Mouse (Mus musculus) cortical plate, adult 2 months (tissue): ENCODE measurements around the gene Slc25a34. TPM values are rescaled to one million over a fixed set of nuclear protein-coding genes. Genes with fewer than 3 reads are reported as not detected.

Experiments used
- H3K27ac ChIP-seq: fragments of 200-500 bp; 2 replicates; pipeline ENCODE4 v1.5.1; 2012; ENCODE audit warnings: low read length, control low read depth, inconsistent platforms; ENCODE audit not compliant: insufficient read depth
- H3K4me1 ChIP-seq: fragments of 200-500 bp; 2 replicates; pipeline ENCODE4 v1.6.1; 2011; ENCODE audit warnings: low read length; ENCODE audit not compliant: control insufficient read depth, insufficient read depth
- H3K4me3 ChIP-seq: fragments of 200-500 bp; 2 replicates; pipeline ENCODE4 v1.5.1; 2011; ENCODE audit warnings: mild to moderate bottlenecking, low read length, control low read depth; ENCODE audit not compliant: insufficient read depth
- CTCF ChIP-seq: fragments of 200-500 bp; IDR thresholded peaks from 2 replicates; pipeline ENCODE4 v1.5.1; 2011; ENCODE audit warnings: mild to moderate bottlenecking, control low read depth, low read length; ENCODE audit not compliant: insufficient read depth; ENCODE audit errors: extremely low read depth
- POLR2A ChIP-seq: fragments of 200-500 bp; IDR thresholded peaks from 2 replicates; pipeline ENCODE4 v1.6.1; 2011; ENCODE audit warnings: mild to moderate bottlenecking, low read length, control low read depth; ENCODE audit not compliant: insufficient read depth; ENCODE audit errors: extremely low read depth
- polyA plus RNA-seq: library from polyadenylated mRNA; depleted of rRNA; stranded (reverse); fragments of >200 nt; gene quantifications from 2 replicates; pipeline ENCODE4 v1.2.3, GENCODE M21; 2012

Slc25a34 gene
- polyA plus RNA-seq, 1 experiment = 6.5 TPM

- Histone ChIP-seq H3K4me1 (no peaks in the 10 kb centered on the region), H3K27ac (no peak overlapping the region), H3K4me3 (no peak overlapping the region)
- TF ChIP-seq CTCF (no peak), POLR2A (no peak)
Measured at GRCm38 (mm10) chr4:141596700-141597328, 26.8 kb downstream of the Slc25a34 start.

- no peak for TF ChIP-seq CTCF
- TF ChIP-seq POLR2A = no peak
- no peak overlapping the region for H3K4me3 ChIP-seq
- no peaks in the 10 kb centered on the region for H3K4me1 ChIP-seq
- H3K27ac ChIP-seq = no peak overlapping the region
Measured at GRCm38 (mm10) chr4:141595605-141596268, 27.9 kb downstream of the Slc25a34 start.

- Histone ChIP-seq H3K4me3 (no peak overlapping the region), H3K27ac (no peak overlapping the region), H3K4me1 (no peaks in the 10 kb centered on the region)
- no peak for TF ChIP-seq POLR2A
- TF ChIP-seq CTCF = no peak
Measured at GRCm38 (mm10) chr4:141595138-141595537, 28.5 kb downstream of the Slc25a34 start.

DNA sequence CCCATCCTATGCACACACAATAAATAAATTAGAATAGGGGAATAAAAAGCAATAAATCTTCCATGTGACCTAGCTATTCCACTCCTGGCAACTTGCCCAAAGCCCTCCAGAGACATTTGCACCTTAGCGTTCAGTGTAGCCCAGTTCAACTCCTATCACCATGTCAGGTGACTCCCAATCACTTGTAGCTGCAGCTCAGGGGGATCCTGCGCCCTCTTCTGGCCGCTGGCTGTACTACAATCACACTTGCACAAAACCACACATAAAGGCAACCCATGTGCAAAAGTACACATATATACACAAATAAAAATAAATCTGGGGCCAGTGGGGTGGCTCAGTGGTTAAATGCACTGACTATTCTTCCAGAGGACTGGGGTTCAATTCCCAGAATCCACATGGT, 32.1 kb downstream of the Slc25a34 start:
- no peak overlapping the region for H3K27ac ChIP-seq
- TF ChIP-seq POLR2A = no peak
- TF ChIP-seq CTCF = peak; percentile 48
- H3K4me1 ChIP-seq = no peaks in the 10 kb centered on the region

DNA sequence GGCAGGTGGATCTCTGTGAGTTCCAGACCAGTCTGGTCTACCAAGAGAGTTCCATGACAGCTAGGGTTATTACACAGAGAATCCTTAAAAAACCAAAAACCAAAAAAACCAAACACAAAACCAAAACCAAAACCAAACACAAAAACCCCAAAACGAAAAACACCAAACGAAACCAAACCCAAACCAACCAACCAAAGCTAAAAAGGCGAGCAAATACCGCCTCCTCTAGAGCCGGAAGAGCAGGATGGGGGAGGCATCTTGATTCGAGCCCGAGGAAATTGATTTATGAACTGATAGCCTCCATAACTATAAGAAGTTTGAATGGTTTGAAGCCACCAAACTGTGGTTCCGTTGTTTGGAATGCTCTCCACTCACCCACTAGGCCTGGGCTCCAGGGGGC, 39.7 kb downstream of the Slc25a34 start:
- H3K4me1 ChIP-seq = no peaks in the 10 kb centered on the region
- TF ChIP-seq POLR2A (no peak), CTCF (no peak)
- H3K4me3 ChIP-seq = no peak overlapping the region
- H3K27ac ChIP-seq = no peak overlapping the region

More for the DNA sequence above, 32.1 kb downstream of the Slc25a34 start:
- H3K4me3 ChIP-seq = no peak overlapping the region

GRCm38 (mm10) chr4:141581051-141581450, 42.6 kb downstream of the Slc25a34 start:
- Histone ChIP-seq H3K4me1 (no peaks in the 10 kb centered on the region), H3K27ac (no peak overlapping the region), H3K4me3 (no peak overlapping the region)
- TF ChIP-seq POLR2A (no peak), CTCF (no peak)

- Histone ChIP-seq H3K4me1 (no peaks in the 10 kb centered on the region), H3K4me3 (no peak overlapping the region), H3K27ac (no peak overlapping the region)
- TF ChIP-seq CTCF (no peak), POLR2A (no peak)
Measured at GRCm38 (mm10) chr4:141578833-141579232, 44.8 kb downstream of the Slc25a34 start.

DNA sequence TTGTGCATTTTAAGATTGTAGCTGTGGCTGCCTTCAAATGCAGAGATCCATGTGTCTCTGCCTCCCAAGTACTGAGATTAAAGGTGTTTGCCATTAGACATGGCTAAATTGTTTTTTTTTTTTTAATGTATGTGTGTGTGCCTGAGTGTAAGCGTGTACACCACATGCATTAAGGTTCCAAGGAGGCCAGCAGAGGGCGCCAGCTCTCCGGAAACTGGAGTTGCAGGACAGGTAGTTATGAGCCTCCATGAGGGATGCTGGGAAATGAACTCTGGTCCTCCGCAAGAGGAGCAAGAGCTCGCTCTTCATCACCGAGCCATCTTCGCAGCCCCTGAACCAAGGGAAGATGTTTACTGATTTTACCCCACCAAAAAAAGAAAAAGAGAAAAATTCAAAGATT, 46.7 kb downstream of the Slc25a34 start:
- TF ChIP-seq POLR2A (no peak), CTCF (no peak)
- H3K4me3 ChIP-seq = no peak overlapping the region
- no peak overlapping the region for H3K27ac ChIP-seq
- no peaks in the 10 kb centered on the region for H3K4me1 ChIP-seq

- TF ChIP-seq CTCF (no peak), POLR2A (no peak)
- Histone ChIP-seq H3K4me1 (no peaks in the 10 kb centered on the region), H3K4me3 (no peak overlapping the region), H3K27ac (no peak overlapping the region)
Measured at GRCm38 (mm10) chr4:141576404-141576803, 47.2 kb downstream of the Slc25a34 start.

DNA sequence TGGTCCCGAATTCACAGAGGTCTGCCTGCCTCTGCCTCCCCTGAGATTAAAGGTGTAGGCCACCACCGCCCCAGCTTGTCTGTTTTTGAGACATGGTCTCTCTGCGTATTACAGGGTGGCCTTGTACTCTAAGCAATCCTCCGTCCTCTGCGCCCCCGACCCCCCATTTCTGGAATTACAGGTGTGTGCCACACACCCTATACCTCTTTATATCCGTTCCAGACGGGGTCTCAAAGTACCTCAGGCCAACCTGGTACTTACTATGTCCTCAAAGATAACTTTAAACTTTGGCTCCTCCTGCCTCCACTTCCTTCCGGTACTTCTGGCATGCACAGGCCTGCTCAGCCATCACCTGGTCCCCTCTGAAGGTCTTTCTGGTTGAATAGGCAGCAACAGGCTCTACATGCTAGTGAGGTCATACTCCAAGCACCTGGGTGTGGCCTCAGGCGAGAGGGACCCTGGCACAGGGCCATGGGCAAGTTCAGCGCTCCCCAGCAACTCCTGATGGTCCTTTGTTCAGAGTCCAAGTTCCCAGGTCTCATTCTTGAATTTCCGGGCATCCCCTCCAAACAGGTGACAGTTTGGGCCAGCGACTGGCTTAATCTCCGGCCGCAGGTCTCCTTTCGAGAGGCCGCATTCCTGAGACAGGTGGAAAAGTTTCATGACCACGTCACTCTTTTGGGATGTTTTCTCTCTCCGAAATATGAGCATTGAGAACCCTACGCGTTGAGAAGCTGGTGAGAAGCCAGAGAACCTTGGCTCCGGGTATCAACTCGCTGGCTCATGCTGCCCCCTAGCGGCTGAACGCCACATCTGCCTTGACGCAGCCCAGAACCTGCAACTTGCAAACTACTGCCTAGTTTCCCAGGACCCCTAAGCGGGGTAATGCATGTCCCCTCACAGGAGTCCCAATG, 48.6 kb downstream of the Slc25a34 start:
- TF ChIP-seq POLR2A (no peak), CTCF (peak; percentile 96)
- Histone ChIP-seq H3K4me3 (no peak overlapping the region), H3K27ac (no peak overlapping the region), H3K4me1 (no peaks in the 10 kb centered on the region)
